Mouse (Mus musculus): ENCODE results near the gene Ankrd33.

GRCm38 (mm10) chr15:101097985-101098651 is 17.4 kb upstream of the Ankrd33 start:
- TF ChIP-seq CTCF (IDR thresholded peaks at IDR 0.05; ENCODE audit: low read depth) (no peak), EP300 (optimal IDR thresholded peaks at IDR 0.05) (no peak)
